Mouse (Mus musculus): ENCODE results near the gene Cst12. TPM values are rescaled to one million over a fixed set of nuclear protein-coding genes. Genes with fewer than 3 reads are reported as not detected.

Gene Cst12
- 0.25 TPM in 1 of 2 replicates, not detected in the other for polyA plus RNA-seq (2015; fragmentation: Nextera tagmentation; extraction: Ambion mirVana)

DNA sequence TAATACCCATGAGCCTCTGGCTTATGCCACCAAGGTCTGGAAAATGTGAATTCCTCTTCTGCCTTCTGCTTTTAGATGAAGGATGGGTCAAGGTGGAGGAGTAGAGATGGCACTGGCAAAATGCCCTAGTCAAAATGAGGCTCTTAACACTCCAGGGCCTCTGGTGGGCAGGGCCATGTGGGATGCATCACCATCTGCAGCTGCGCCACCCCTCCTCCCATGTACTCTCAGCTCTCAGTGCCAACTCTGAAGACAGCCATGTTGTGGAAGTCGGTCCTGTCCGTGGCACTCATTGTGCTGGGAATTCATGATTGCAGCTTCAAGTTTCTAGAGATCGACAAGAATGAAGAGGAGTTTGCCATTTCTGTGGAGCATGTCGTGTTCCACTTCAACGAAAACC lies at the start of gene Cst12:
Cst12 (plus strand) TSS at position 220 of the 400 bp plus-strand sequence.
- H3K4me2 ChIP-seq (replicated peaks; ENCODE audit: low read depth): no peak within 1 kb of the TSS
- WGBS: 93% methylated on average over 6 of the region's 6 CpGs
- H3K4me1 ChIP-seq (replicated peaks; ENCODE audit: control insufficient read depth, insufficient read depth): no peaks in the 10 kb centered on the region
- H3K4me3 ChIP-seq (ENCODE audit: low read depth, low read length): no peak within 1 kb of the TSS
- H3K9me3 ChIP-seq (ENCODE audit: control insufficient read depth, low read length): no peaks in the 10 kb centered on the region
- no peaks in the 10 kb centered on the region for H3K36me3 ChIP-seq (ENCODE audit: control insufficient read depth, insufficient read depth, low read length)
- H3K9ac ChIP-seq (ENCODE audit: low read length): no peak within 1 kb of the TSS
- ATAC-seq (ENCODE audit: low FRiP score, low TSS enrichment) (no peak), DNase-seq (ENCODE audit: low spot score) (no peak)
- H3K27ac ChIP-seq (replicated peaks): no peak within 1 kb of the TSS
- no peak for TF ChIP-seq CTCF (IDR thresholded peaks at IDR 0.05; ENCODE audit: low read depth)
- TF ChIP-seq EP300 (optimal IDR thresholded peaks at IDR 0.05): no peak
- H3K27me3 ChIP-seq (ENCODE audit: control insufficient read depth, insufficient read depth, low read length): no peaks in the 10 kb centered on the region

DNA sequence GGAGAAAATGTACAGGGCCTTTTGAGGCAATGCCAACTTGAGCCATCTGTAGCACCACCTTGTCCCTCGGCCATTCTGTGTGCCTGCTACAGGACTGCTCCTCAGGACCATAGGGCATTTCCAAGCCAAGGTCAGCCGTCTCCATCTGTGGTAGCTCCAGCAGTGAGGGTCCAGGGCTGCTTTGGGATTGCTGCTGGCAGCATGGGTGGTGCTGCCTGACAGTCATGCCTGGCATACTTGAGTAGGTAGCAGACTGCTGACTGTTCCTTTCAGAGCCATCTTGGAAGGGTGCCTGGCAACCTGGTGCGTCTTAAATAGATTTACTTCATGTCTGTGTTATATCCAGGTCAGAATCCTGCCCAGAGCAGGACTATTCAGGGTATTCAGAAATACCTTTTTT lies 46.2 kb upstream of the Cst12 start:
- ATAC-seq (ENCODE audit: low FRiP score, low TSS enrichment): 0 out of 2 replicates have a peak, but pooled peaks have one; percentile 18
- no peak for DNase-seq (ENCODE audit: low spot score)
- WGBS: 86% methylated on average over 3 of the region's 3 CpGs
- TF ChIP-seq EP300 (optimal IDR thresholded peaks at IDR 0.05) (no peak), CTCF (IDR thresholded peaks at IDR 0.05; ENCODE audit: low read depth) (no peak)
- Histone ChIP-seq H3K4me2 (replicated peaks; ENCODE audit: low read depth) (no peak overlapping the region), H3K4me1 (replicated peaks; ENCODE audit: control insufficient read depth, insufficient read depth) (no peaks in the 10 kb centered on the region), H3K9me3 (ENCODE audit: control insufficient read depth, low read length) (no peaks in the 10 kb centered on the region), H3K36me3 (ENCODE audit: control insufficient read depth, insufficient read depth, low read length) (no peaks in the 10 kb centered on the region), H3K9ac (ENCODE audit: low read length) (no peak overlapping the region), H3K27me3 (ENCODE audit: control insufficient read depth, insufficient read depth, low read length) (no peaks in the 10 kb centered on the region), H3K27ac (replicated peaks) (no peak overlapping the region), H3K4me3 (ENCODE audit: low read depth, low read length) (no peak overlapping the region)

DNA sequence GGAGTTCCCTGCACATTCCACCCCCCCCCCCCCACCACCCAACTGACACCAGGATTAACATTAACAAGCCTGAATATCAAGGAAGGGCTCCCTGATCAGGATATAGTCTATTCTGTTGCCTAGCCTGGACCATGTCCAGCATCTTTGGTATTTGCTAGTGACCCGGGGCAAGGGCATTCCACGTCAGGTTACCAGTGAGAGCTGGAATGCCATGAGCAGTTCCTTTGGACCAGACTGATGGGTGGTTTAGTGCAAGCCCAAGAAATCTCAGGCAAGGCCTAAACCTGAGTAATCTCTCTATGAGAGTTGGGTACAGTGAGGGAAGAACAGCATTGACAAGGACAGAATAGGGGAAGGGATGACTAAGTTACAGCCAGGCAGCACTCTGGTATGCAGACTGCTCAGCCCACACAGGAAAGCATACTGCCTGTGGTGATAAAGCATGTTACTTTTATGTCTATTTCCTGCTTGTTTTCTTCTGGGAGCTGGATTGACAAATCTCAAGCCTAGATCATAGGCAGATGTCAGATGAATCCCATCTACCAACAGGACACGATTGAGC lies 45.2 kb upstream of the Cst12 start:
- Histone ChIP-seq H3K4me2 (replicated peaks; ENCODE audit: low read depth) (no peak overlapping the region), H3K27ac (replicated peaks) (no peak overlapping the region), H3K9ac (ENCODE audit: low read length) (no peak overlapping the region), H3K27me3 (ENCODE audit: control insufficient read depth, insufficient read depth, low read length) (no peaks in the 10 kb centered on the region), H3K4me1 (replicated peaks; ENCODE audit: control insufficient read depth, insufficient read depth) (no peaks in the 10 kb centered on the region), H3K36me3 (ENCODE audit: control insufficient read depth, insufficient read depth, low read length) (no peaks in the 10 kb centered on the region), H3K4me3 (ENCODE audit: low read depth, low read length) (no peak overlapping the region), H3K9me3 (ENCODE audit: control insufficient read depth, low read length) (no peaks in the 10 kb centered on the region)
- no peak for ATAC-seq (ENCODE audit: low FRiP score, low TSS enrichment)
- WGBS: 74% methylated on average over 3 of the region's 3 CpGs
- TF ChIP-seq EP300 (optimal IDR thresholded peaks at IDR 0.05): no peak
- no peak for TF ChIP-seq CTCF (IDR thresholded peaks at IDR 0.05; ENCODE audit: low read depth)
- no peak for DNase-seq (ENCODE audit: low spot score)

DNA sequence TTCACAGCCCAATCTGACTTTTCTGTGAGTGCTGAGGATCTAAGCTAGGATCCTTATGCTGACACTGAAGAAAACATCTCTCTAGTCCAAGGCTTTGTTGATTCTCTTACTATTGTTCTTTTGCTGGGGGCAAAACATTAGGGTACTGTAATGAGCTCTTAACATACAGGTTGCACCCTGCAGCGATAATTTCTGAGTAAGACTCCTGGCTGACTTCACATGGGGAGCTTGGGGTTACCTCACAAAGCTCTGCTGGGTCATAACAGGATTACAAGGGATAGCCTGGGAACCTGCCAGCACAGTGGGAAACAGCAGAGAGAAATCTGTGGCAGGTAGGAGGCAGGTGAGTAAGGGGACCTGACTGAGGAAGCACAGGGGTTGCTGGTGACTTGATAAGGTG lies 39.1 kb upstream of the Cst12 start, which contains the start of gene Cstl1:
Cstl1 (plus strand) TSS at position 301 of the 400 bp plus-strand sequence.
- Histone ChIP-seq H3K27ac (replicated peaks) (no peak within 1 kb of the TSS), H3K4me1 (replicated peaks; ENCODE audit: control insufficient read depth, insufficient read depth) (no peaks in the 10 kb centered on the region), H3K4me3 (ENCODE audit: low read depth, low read length) (no peak within 1 kb of the TSS), H3K9ac (ENCODE audit: low read length) (no peak within 1 kb of the TSS), H3K9me3 (ENCODE audit: control insufficient read depth, low read length) (no peaks in the 10 kb centered on the region), H3K4me2 (replicated peaks; ENCODE audit: low read depth) (no peak within 1 kb of the TSS), H3K27me3 (ENCODE audit: control insufficient read depth, insufficient read depth, low read length) (no peaks in the 10 kb centered on the region), H3K36me3 (ENCODE audit: control insufficient read depth, insufficient read depth, low read length) (no peaks in the 10 kb centered on the region)
- ATAC-seq (ENCODE audit: low FRiP score, low TSS enrichment): no peak
- no peak for TF ChIP-seq EP300 (optimal IDR thresholded peaks at IDR 0.05)
- TF ChIP-seq CTCF (IDR thresholded peaks at IDR 0.05; ENCODE audit: low read depth): no peak
- WGBS: 80% methylated on average over 1 of the region's 1 CpGs
- DNase-seq (ENCODE audit: low spot score): no peak

DNA sequence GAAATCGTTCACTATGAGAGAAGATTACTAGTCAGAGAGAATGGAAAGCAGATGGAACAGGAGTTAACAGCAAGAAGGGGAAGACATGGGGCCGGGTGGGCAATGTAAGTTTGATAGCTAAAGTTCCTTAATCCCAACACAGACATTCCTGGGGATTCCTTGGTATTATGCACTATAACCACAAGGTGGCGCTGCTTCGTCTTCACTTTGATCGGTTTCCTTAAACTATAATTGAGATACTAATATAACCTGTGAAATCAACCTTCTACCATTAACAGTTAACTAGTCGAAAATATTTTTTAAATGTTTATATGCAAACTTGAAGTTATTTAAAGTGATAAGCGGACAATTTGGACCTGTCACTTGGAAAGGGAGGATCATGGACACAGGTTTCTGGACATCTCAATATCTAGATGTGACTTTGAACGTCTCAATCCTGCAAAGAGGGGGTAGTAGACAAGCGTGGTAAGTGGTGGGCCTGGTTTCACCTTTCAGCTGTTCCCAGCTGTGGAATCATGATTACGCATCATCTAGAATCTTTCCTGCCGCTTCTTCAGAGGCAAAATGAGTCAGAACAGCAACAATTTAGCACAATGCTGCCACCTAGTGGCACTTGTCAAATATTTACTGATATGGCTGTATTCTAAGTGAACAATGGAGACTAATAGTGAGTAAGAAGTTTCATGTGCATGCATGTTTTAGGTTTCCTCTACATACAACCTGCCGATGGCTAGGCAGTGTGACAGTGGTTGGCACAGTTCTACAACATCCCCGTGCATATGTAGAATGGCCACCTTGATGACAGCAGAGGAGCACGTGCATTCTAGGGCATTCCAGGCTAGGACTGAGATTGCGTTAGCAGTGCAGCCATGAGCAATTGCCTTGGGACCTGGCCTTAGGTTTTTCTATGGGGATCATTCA lies 37.0 kb upstream of the Cst12 start:
- H3K27me3 ChIP-seq (ENCODE audit: control insufficient read depth, insufficient read depth, low read length): no peaks in the 10 kb centered on the region
- no peaks in the 10 kb centered on the region for H3K9me3 ChIP-seq (ENCODE audit: control insufficient read depth, low read length)
- TF ChIP-seq CTCF (IDR thresholded peaks at IDR 0.05; ENCODE audit: low read depth) (peak; percentile 83), EP300 (optimal IDR thresholded peaks at IDR 0.05) (no peak)
- H3K4me2 ChIP-seq (replicated peaks; ENCODE audit: low read depth): peak overlapping the region; percentile 42
- DNase-seq (ENCODE audit: low spot score): peak; percentile 64
- peak; percentile 74 for ATAC-seq (ENCODE audit: low FRiP score, low TSS enrichment)
- 16% methylated on average over 15 of the region's 15 CpGs for WGBS
- no peaks in the 10 kb centered on the region for H3K4me1 ChIP-seq (replicated peaks; ENCODE audit: control insufficient read depth, insufficient read depth)
- no peaks in the 10 kb centered on the region for H3K36me3 ChIP-seq (ENCODE audit: control insufficient read depth, insufficient read depth, low read length)
- peak overlapping the region; percentile 21 for H3K4me3 ChIP-seq (ENCODE audit: low read depth, low read length)
- no peak overlapping the region for H3K27ac ChIP-seq (replicated peaks)
- H3K9ac ChIP-seq (ENCODE audit: low read length): no peak overlapping the region
